Comparison of ENCODE assay signal across 15 mouse cellular contexts in genomic region chr2:151564986-151565385, GRCm38 (mm10). TPM values are rescaled to one million over a fixed set of nuclear protein-coding genes. Genes with fewer than 3 reads are reported as not detected.
DNase-seq lines count a peak whose midpoint lies in the region.
"Had no signal": no experiment of that assay in that cellular context is flagged by ENCODE, and none has a peak within 500 bp of the region (broad histone marks: within the 10 kb centered on the region; RNA-seq: fewer than 3 reads in every experiment).

No protein-coding gene starts in this region.

- DNase-seq in adrenal gland, adult 8-10 months, result peak; percentile 33
- no peak for DNase-seq in adrenal gland, postnatal 4 days (ENCODE audit: low spot score in 2 of 2)
- DNase-seq in gastrocnemius, adult 18-20 months (ENCODE audit: low spot score), result peak; percentile 35
- DNase-seq in gastrocnemius, postnatal 25 days, result no peak
- peak; percentile 24 for DNase-seq in lung, postnatal 10 days
- no peak for DNase-seq in lung, postnatal 25 days (ENCODE audit: low spot score)
- peak; percentile 51 for DNase-seq in skeletal muscle tissue, adult 2 months (ENCODE audit: low read depth, low spot score)
- no peak for DNase-seq in spleen, adult 18-20 months
- DNase-seq: cerebellum, adult 9-11 months; heart, adult 11 months; kidney, adult 9 months; kidney, postnatal 25 days; retina, postnatal 1 day; thymus, postnatal 14 days had no signal

RNA-seq across cellular contexts. Expression of gene Sdcbp2, which starts 7.4 kb away (rescaled TPM):
- 1 to 10 TPM; 1.1 to 1.8 (median 1.3) TPM for total RNA-seq in adrenal gland, adult 8-10 months (2022)
- total RNA-seq in adrenal gland, postnatal 4 days (2021), result 1 to 10 TPM; 1.9 to 2.5 TPM
- 1 to 10 TPM in 1 of 2 experiments, under 1 TPM in 1; 0.74 to 1.2 TPM for total RNA-seq in gastrocnemius, adult 18-20 months (2021)
- total RNA-seq in gastrocnemius, postnatal 25 days (2021), result under 1 TPM; 0.56 to 0.77 TPM
- total RNA-seq: MEL had no signal

RNA-seq across cellular contexts. Expression of gene Fkbp1a, which starts 22.7 kb away (rescaled TPM):
- 100 to 1,000 TPM; 231 to 315 (median 255) TPM for total RNA-seq in adrenal gland, adult 8-10 months (2022)
- 100 to 1,000 TPM; 265 to 282 TPM for total RNA-seq in adrenal gland, postnatal 4 days (2021)
- total RNA-seq in gastrocnemius, adult 18-20 months (2021), result 100 to 1,000 TPM; 157 to 163 TPM
- total RNA-seq in gastrocnemius, postnatal 25 days (2021), result 100 to 1,000 TPM; 164 to 182 TPM

Comparison
In these comparisons a context has a peak if more than half of its experiments do, and no peak if none do; other contexts are left out.
1. DNase-seq: peak in adrenal gland, adult 8-10 months (single experiment), gastrocnemius, adult 18-20 months (single experiment), lung, postnatal 10 days (single experiment) and skeletal muscle tissue, adult 2 months (single experiment); none in adrenal gland, postnatal 4 days (0 of 2), gastrocnemius, postnatal 25 days (single experiment), lung, postnatal 25 days (single experiment) and spleen, adult 18-20 months (0 of 2).